Mouse (Mus musculus) bone marrow macrophage, adult 2 months (primary cell): ENCODE data around the gene Draxin.

Source experiments
- CTCF ChIP-seq: IDR thresholded peaks from 2 replicates; pipeline ENCODE4 v1.5.1; 2012; ENCODE audit warnings: low read depth, mild to moderate bottlenecking, low read length, moderate library complexity
- POLR2A ChIP-seq: IDR thresholded peaks from 2 replicates; pipeline ENCODE4 v1.6.1; 2012; ENCODE audit warnings: mild to moderate bottlenecking, low read depth, low read length, borderline replicate concordance

DNA sequence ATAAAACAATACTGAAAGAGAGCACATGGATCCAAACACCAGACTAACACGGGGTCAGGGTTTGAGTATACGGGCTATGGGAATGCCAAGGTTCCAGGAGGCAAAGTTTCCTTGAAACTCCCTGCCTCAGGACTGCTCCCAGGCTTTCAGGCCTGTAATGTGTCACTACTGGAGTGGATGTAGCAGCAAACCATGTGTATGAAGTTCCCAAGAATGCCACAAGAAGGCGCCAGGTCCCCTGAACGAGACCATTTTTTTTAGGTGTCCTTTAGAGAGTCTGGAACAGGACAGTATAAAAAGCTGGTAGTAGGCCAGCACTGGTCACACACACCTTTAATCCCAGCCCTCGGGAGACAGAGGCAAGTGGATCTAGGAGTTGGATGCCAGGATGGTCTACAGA is 36.3 kb downstream of the Draxin start:
- no peak for TF ChIP-seq POLR2A
- no peak for TF ChIP-seq CTCF
